Mouse (Mus musculus) induced T-regulatory cell, adult 2 months (primary cell): ENCODE results near the gene Ubn1.

Experiments used
- DNase-seq: peaks from one replicate; pipeline ENCODE4 v3.0.0-alpha.2; 2012; ENCODE audit warnings: low read depth

The Ubn1 gene

GRCm38 (mm10) chr16:5049774-5050234 lies at the start of gene Ubn1, which contains the start of gene Glyr1:
Gene Ubn1, plus strand, starts transcription at chr16:5050057.
Gene Glyr1, minus strand, starts transcription at chr16:5049863.
- DNase-seq, result peak; percentile 99

- no peak for DNase-seq
Measured at GRCm38 (mm10) chr16:5000611-5001010, 49.2 kb upstream of the Ubn1 start.

GRCm38 (mm10) chr16:5007067-5007466 lies 42.8 kb upstream of the Ubn1 start, which contains the start of gene Smim22:
Gene Smim22, plus strand, starts transcription at chr16:5007288.
- no peak for DNase-seq

GRCm38 (mm10) chr16:5007492-5007891 lies 42.4 kb upstream of the Ubn1 start:
- no peak for DNase-seq

GRCm38 (mm10) chr16:5008076-5008475 lies 41.8 kb upstream of the Ubn1 start:
- no peak for DNase-seq

- DNase-seq, result no peak
Measured at GRCm38 (mm10) chr16:5010371-5010935, 39.4 kb upstream of the Ubn1 start.

- DNase-seq, result no peak
Measured at GRCm38 (mm10) chr16:5011285-5011684, 38.6 kb upstream of the Ubn1 start.

GRCm38 (mm10) chr16:5012036-5013005 lies 37.5 kb upstream of the Ubn1 start:
- DNase-seq, result no peak

GRCm38 (mm10) chr16:5013054-5013838 lies 36.6 kb upstream of the Ubn1 start, which contains the start of gene Rogdi:
Gene Rogdi, minus strand, starts transcription at chr16:5013553.
- DNase-seq, result peak; percentile 98

GRCm38 (mm10) chr16:5014578-5014977 lies 35.3 kb upstream of the Ubn1 start:
- DNase-seq, result no peak

- no peak for DNase-seq
Measured at GRCm38 (mm10) chr16:5024021-5024420, 25.8 kb upstream of the Ubn1 start.

- peak; percentile 61 for DNase-seq
Measured at GRCm38 (mm10) chr16:5029847-5030246, 20.0 kb upstream of the Ubn1 start.

GRCm38 (mm10) chr16:5035591-5035990 lies 14.3 kb upstream of the Ubn1 start:
- DNase-seq, result no peak

GRCm38 (mm10) chr16:5036649-5037234 lies 13.1 kb upstream of the Ubn1 start:
- DNase-seq, result no peak

- DNase-seq, result no peak
Measured at GRCm38 (mm10) chr16:5045322-5045721, 4.5 kb upstream of the Ubn1 start.

- DNase-seq, result no peak
Measured at GRCm38 (mm10) chr16:5049182-5049773, 579 bp upstream of the Ubn1 start.

GRCm38 (mm10) chr16:5050251-5051110 lies 624 bp downstream of the Ubn1 start:
- peak; percentile 89 for DNase-seq

GRCm38 (mm10) chr16:5058114-5058513 lies 8.3 kb downstream of the Ubn1 start:
- DNase-seq, result peak; percentile 47

GRCm38 (mm10) chr16:5063472-5063871 lies 13.6 kb downstream of the Ubn1 start:
- DNase-seq, result no peak

- no peak for DNase-seq
Measured at GRCm38 (mm10) chr16:5070321-5070720, 20.5 kb downstream of the Ubn1 start.
